Mouse (Mus musculus) forebrain, embryonic 16.5 days (tissue): ENCODE measurements around the gene Cd3eap. TPM values are rescaled to one million over a fixed set of nuclear protein-coding genes. Genes with fewer than 3 reads are reported as not detected.

Experiments
- ATAC-seq: fragments of 200-750 bp; cut with Nextera tagmentation; 2 replicates; pipeline ENCODE4 v1.8.0; 2017; ENCODE audit warnings: mild to moderate bottlenecking, moderate library complexity
- H3K27ac ChIP-seq: fragments of 300-500 bp; sonication (generic); 2 replicates; pipeline ENCODE4 v1.5.1; 2014; ENCODE audit warnings: low read length, control low read depth
- H3K27me3 ChIP-seq: fragments of 300-500 bp; sonication (generic); replicated peaks from 2 replicates; pipeline ENCODE4 v1.6.1; 2014; ENCODE audit warnings: low read length; ENCODE audit not compliant: control insufficient read depth, insufficient read depth
- H3K36me3 ChIP-seq: fragments of 300-500 bp; sonication (generic); 2 replicates; pipeline ENCODE4 v1.6.1; 2014; ENCODE audit not compliant: control insufficient read depth, insufficient read depth
- H3K4me1 ChIP-seq: fragments of 300-500 bp; sonication (generic); replicated peaks from 2 replicates; pipeline ENCODE4 v1.6.1; 2014; ENCODE audit warnings: low read length; ENCODE audit not compliant: control insufficient read depth, insufficient read depth
- H3K4me2 ChIP-seq: fragments of 300-500 bp; sonication (generic); 2 replicates; pipeline ENCODE4 v1.6.1; 2014; ENCODE audit warnings: mild to moderate bottlenecking, low read length, control low read depth
- H3K4me3 ChIP-seq: fragments of 300-500 bp; sonication (generic); replicated peaks from 2 replicates; pipeline ENCODE4 v1.5.1; 2014; ENCODE audit warnings: mild to moderate bottlenecking, low read length, control low read depth
- H3K9ac ChIP-seq: fragments of 300-500 bp; sonication (generic); replicated peaks from 2 replicates; pipeline ENCODE4 v1.6.1; 2014; ENCODE audit warnings: low read depth, low read length, control low read depth
- H3K9me3 ChIP-seq: fragments of 300-500 bp; sonication (generic); 2 replicates; pipeline ENCODE4 v1.6.1; 2016; ENCODE audit warnings: low read length; ENCODE audit not compliant: control insufficient read depth
- WGBS: fragments of 180-500 bp; shearing (Covaris S2); extraction: QIAGEN DNeasy Blood & Tissue Kit; methylation state at CpG from one replicate; pipeline ENCODE4 v1.1.7; 2014; 5-methylcytosine and 5-hydroxymethylcytosine counted together
- polyA plus RNA-seq: library from polyadenylated mRNA; unstranded; fragments of >200 nt; fragmentation: Nextera tagmentation; extraction: Ambion mirVana; gene quantifications from 2 replicates; pipeline ENCODE4 v1.2.1, GENCODE M21; 2015

The Cd3eap gene
- polyA plus RNA-seq, 1 experiment from 2014 or later = 26.4 TPM

DNA sequence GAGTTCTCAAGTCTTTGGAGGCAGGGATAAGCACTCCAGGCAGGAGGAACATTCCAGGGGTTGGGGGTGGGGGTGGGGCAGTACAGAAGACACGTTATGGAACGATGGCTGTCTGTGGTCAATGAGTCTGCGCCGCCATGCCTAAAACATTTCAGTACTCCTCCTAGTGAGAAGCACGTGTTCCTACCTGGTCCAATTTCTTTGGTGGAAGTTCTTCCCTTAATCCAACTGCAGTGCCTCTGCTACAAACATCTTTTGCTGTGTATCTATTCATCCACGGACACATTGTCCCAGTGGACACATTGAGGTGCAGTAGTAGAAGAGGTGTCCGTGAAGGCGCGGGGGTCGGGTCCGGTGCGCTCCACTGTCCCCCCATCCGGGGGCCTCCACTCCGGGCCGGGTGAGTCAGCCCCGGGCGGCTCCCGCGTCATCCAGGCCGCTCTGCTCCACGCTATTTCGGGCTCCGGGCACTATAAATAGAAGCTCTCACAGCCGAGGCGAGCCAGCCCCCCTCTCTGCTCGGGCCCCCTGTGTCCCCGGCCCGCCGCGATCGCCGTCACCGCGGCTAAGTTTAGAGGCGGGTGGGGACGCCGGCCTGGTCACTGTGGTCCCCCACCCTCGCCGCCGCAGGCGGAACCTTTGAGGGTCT lies 17.4 kb downstream of the Cd3eap start:
- no peaks in the 10 kb centered on the region; the same call in 1 of the 2 replicates for H3K27me3 ChIP-seq
- WGBS = under 1% methylated on average over 41 of the region's 41 CpGs
- H3K4me2 ChIP-seq = peak overlapping the region; percentile 98
- peak overlapping the region; percentile 57 for H3K9ac ChIP-seq
- no peaks in the 10 kb centered on the region for H3K9me3 ChIP-seq
- peaks cover 29% of the 10 kb centered on the region for H3K4me1 ChIP-seq
- peak overlapping the region; percentile 53 for H3K4me3 ChIP-seq
- H3K27ac ChIP-seq = no peak overlapping the region
- H3K36me3 ChIP-seq = no peaks in the 10 kb centered on the region
- ATAC-seq = no peak

DNA sequence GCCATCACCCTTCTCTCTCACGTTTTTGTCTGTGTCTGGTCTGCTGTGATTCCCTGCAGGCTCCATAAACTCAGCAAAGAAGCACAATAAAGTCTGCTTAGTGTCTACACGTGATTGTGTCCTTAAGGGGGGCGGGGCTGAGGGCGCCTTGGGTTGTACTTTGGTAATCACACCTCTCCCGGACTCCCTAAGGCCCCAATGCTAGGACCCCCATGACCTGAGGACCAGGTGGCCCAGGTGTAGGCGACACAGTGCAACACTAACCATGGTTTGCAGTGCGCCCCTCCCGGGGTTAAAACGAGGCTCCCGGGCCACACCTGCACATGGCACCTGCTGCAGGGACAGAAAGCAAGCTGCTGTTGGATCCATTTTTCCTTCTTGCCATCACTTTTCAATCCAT lies 18.0 kb downstream of the Cd3eap start:
- H3K4me2 ChIP-seq = peak overlapping the region; percentile 98; the same call in 1 of the 2 replicates

DNA sequence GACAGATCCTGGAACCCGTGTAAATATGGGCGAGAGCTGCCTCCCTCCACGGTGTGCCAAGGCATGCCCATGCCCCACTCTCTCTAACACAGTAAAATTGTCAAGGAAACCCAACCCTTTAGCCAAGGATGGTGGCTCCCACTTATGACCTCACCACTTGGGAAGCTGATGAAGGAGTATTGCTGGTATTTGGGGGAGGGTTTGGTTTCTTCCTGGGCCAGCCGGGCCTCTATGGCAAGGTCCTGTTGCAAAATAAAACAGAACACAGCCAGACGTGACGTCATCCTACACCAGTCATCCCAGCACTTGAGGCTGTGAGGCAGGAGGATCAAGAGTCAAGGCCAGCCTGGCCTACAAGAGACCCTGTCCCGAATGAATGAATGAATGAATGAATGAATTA lies 20.7 kb downstream of the Cd3eap start:
- Histone ChIP-seq H3K36me3 (no peaks in the 10 kb centered on the region), H3K4me3 (no peak overlapping the region), H3K4me1 (peaks cover 14% of the 10 kb centered on the region), H3K9me3 (no peaks in the 10 kb centered on the region), H3K27me3 (no peaks in the 10 kb centered on the region; the same call in 1 of the 2 replicates), H3K27ac (no peak overlapping the region), H3K4me2 (no peak overlapping the region), H3K9ac (no peak overlapping the region)
- no peak for ATAC-seq
- 74% methylated on average over 7 of the region's 7 CpGs for WGBS

More for the DNA sequence above, 18.0 kb downstream of the Cd3eap start:
- H3K9me3 ChIP-seq = no peaks in the 10 kb centered on the region
- no peak overlapping the region for H3K9ac ChIP-seq
- H3K27ac ChIP-seq = no peak overlapping the region
- H3K4me3 ChIP-seq = no peak overlapping the region
- 29% methylated on average over 10 of the region's 10 CpGs for WGBS
- H3K27me3 ChIP-seq = no peaks in the 10 kb centered on the region; the same call in 1 of the 2 replicates
- ATAC-seq = no peak
- peaks cover 29% of the 10 kb centered on the region for H3K4me1 ChIP-seq
- H3K36me3 ChIP-seq = no peaks in the 10 kb centered on the region

DNA sequence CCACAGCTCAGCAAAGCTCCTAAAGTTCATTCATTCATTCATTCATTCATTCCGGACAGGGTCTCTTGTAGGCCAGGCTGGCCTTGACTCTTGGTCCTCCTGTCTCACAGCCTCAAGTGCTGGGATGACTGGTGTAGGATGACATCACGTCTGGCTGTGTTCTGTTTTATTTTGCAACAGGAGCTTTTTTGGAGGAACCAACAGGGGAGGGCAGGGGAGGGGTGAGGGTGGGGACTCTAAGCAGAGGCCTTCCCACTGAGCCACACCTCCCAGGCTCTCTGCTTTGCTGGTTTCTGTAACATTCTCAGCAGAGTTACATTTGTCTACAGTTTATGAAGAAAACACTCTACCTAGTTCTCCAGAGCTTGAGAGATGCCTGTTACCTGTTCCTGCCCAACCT lies 21.2 kb downstream of the Cd3eap start:
- Histone ChIP-seq H3K9me3 (no peaks in the 10 kb centered on the region), H3K4me1 (peaks cover 15% of the 10 kb centered on the region), H3K9ac (no peak overlapping the region), H3K27me3 (no peaks in the 10 kb centered on the region; the same call in 1 of the 2 replicates), H3K4me2 (no peak overlapping the region), H3K36me3 (no peaks in the 10 kb centered on the region), H3K27ac (no peak overlapping the region), H3K4me3 (no peak overlapping the region)
- no peak for ATAC-seq
- WGBS = 68% methylated on average over 2 of the region's 2 CpGs

DNA sequence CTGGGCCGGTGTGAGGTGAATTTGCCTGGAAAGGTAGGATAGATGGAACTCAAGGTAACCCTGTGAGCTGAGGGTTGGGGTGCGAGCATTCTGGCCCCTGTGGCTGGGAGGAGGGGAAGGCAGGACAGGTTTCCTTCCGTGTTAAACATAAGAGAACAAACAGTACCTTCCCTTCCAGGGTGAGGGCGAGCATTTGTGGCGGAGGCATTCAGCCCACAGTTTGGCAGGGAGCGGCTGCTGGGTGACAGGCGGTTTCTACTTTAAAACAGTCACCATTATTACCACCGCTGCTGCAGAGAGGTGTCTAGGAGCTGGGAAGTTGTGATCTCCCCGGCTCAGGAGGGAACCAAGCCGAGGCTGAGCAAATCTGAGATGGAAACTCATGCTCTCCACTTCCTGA lies 22.2 kb downstream of the Cd3eap start:
- no peaks in the 10 kb centered on the region; the same call in 1 of the 2 replicates for H3K27me3 ChIP-seq
- H3K4me1 ChIP-seq = peaks cover 16% of the 10 kb centered on the region
- H3K9me3 ChIP-seq = no peaks in the 10 kb centered on the region
- H3K4me2 ChIP-seq = no peak overlapping the region
- ATAC-seq = no peak
- no peak overlapping the region for H3K4me3 ChIP-seq
- WGBS = 72% methylated on average over 10 of the region's 10 CpGs
- no peaks in the 10 kb centered on the region for H3K36me3 ChIP-seq
- no peak overlapping the region for H3K9ac ChIP-seq
- H3K27ac ChIP-seq = no peak overlapping the region

DNA sequence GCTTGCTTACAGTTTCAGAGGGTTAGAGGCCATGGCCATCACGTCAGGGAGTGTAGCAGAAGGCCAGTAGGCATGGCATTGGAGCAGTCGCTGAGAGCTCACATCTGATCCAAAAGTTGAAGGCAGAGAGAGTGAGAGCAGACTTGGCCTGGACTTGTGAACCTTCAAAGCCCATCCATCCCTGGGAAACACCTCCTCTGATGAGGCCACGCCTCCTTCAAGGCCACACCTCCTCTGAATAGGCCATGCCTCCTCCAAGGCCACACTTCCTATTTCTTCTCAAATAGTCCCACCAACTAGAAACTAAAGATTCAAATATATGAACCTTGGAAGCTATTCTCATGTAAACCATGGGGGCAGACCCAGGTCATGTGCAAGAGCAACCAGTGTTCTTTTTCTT lies 23.7 kb downstream of the Cd3eap start:
- H3K9ac ChIP-seq = no peak overlapping the region
- no peak overlapping the region for H3K4me3 ChIP-seq
- ATAC-seq = no peak
- H3K27ac ChIP-seq = no peak overlapping the region
- H3K27me3 ChIP-seq = no peaks in the 10 kb centered on the region
- H3K36me3 ChIP-seq = no peaks in the 10 kb centered on the region
- peaks cover 9% of the 10 kb centered on the region for H3K4me1 ChIP-seq
- no peaks in the 10 kb centered on the region for H3K9me3 ChIP-seq
- 43% methylated on average over 3 of the region's 3 CpGs for WGBS
- H3K4me2 ChIP-seq = no peak overlapping the region

DNA sequence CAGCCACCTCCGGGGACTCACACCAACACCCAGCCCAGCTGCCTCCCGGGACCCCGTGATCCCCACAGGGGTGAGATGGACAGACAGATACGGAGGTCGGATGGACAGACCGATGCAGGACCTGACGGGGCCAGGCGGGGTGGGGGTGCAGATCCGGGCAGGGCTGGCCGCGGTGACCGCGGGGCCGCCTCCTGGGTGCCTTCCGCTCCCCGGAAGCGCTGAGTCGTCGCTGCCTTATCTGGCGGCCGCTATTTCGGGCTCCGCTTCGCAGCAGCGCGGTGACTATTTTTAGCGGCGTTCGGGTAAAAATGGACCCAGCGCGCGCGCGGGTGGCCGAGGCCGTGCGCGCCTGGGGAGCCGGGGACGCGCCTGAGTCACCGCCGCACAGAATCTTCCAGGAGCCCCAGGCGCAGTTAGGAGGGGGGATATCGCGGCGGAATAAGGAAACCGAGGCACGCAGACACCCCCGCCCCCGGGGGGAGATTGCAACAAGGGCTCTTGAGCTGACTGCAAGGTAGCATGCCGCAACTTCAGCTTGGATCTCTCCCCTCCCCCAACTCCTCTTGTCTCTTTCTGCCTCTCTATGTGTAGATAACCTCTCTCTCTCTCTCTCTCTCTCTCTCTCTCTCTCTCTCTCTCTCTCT lies 26.5 kb downstream of the Cd3eap start:
- ATAC-seq = peak; percentile 75
- no peaks in the 10 kb centered on the region for H3K36me3 ChIP-seq
- WGBS = under 1% methylated on average over 52 of the region's 52 CpGs

DNA sequence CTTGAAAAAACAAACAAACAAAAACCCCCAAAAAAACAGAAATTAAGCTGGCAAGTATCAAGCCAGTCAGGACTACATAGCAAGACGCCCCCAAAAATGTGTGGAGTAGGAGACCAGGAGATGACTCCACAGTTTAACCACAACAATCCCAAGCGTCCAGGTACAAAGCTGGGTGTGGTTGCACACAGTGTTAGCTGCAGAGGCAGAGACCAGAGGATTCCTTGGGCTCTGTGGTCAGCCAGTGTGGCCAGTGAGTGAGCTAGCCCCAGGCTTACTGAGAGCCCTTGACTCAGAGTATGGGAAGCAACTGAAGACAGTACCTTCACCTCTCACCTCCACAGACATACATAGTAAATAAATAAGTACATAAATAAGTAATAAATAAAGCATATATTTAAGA lies 27.4 kb downstream of the Cd3eap start:
- H3K4me3 ChIP-seq = no peak overlapping the region
- no peaks in the 10 kb centered on the region for H3K36me3 ChIP-seq
- no peak for ATAC-seq
- H3K4me1 ChIP-seq = peaks cover 16% of the 10 kb centered on the region
- peak overlapping the region; percentile 93 for H3K4me2 ChIP-seq
- no peak overlapping the region for H3K27ac ChIP-seq
- H3K9ac ChIP-seq = no peak overlapping the region
- H3K9me3 ChIP-seq = no peaks in the 10 kb centered on the region
- H3K27me3 ChIP-seq = no peaks in the 10 kb centered on the region
- 66% methylated on average over 2 of the region's 2 CpGs for WGBS

More for the DNA sequence above, 26.5 kb downstream of the Cd3eap start:
- H3K9me3 ChIP-seq = no peaks in the 10 kb centered on the region
- H3K27me3 ChIP-seq = no peaks in the 10 kb centered on the region
- peak overlapping the region; percentile 92 for H3K9ac ChIP-seq
- peak overlapping the region; percentile 93 for H3K4me2 ChIP-seq
- peak overlapping the region; percentile 71 for H3K4me3 ChIP-seq
- peaks cover 9% of the 10 kb centered on the region for H3K4me1 ChIP-seq
- H3K27ac ChIP-seq = peak overlapping the region; percentile 78

DNA sequence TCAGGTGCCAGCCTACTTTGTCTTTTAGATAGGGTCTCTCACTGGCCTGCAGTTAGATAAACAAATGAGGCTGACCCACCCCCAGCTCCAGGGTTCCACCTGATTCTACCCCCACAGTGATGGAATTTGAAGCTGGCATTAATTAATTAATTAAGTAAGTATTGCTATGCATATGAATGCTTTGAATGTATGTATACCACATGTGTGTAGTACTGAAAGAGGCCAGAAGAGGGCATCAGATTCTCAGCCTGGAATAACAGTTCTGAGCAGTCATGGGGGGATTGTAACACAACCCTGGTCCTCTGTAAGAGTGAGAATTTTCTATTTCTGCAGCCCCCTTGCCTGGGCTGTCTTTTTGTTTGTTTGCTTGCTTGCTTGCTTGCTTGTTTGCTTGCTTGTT lies 30.9 kb downstream of the Cd3eap start:
- H3K27me3 ChIP-seq = no peaks in the 10 kb centered on the region
- H3K4me1 ChIP-seq = peaks cover 22% of the 10 kb centered on the region
- no peak overlapping the region for H3K4me3 ChIP-seq
- H3K9ac ChIP-seq = no peak overlapping the region
- no peak overlapping the region for H3K4me2 ChIP-seq
- no peak overlapping the region for H3K27ac ChIP-seq
- ATAC-seq = no peak
- no peaks in the 10 kb centered on the region for H3K9me3 ChIP-seq
- no peaks in the 10 kb centered on the region for H3K36me3 ChIP-seq
